Mouse (Mus musculus): ENCODE results near the gene Gtf2h3. TPM values are rescaled to one million over a fixed set of nuclear protein-coding genes. Genes with fewer than 3 reads are reported as not detected.
A peak's percentile ranks its signal among the peaks of the same experiment; 100 is the strongest.

Gtf2h3 gene
- polyA plus RNA-seq, 1 experiment from 2014 or later, result 54.4 TPM

GRCm38 (mm10) chr5:124602349-124602748, 23.4 kb downstream of the Gtf2h3 start:
- WGBS, result 71% methylated on average over 5 of the region's 5 CpGs
- no peaks in the 10 kb centered on the region; the same call in 1 of the 2 replicates for H3K36me3 ChIP-seq (ENCODE audit: control insufficient read depth, insufficient read depth, low read length)
- no peak overlapping the region for H3K4me2 ChIP-seq (ENCODE audit: low read depth, low read length)
- no peak overlapping the region for H3K27ac ChIP-seq (ENCODE audit: low read length)
- peaks cover 7% of the 10 kb centered on the region; the same call in 1 of the 2 replicates for H3K4me1 ChIP-seq (replicated peaks; ENCODE audit: control insufficient read depth, insufficient read depth, low read length)
- no peaks in the 10 kb centered on the region for H3K9me3 ChIP-seq (ENCODE audit: control insufficient read depth, low read length)
- no peak overlapping the region for H3K9ac ChIP-seq (ENCODE audit: low read length)
- H3K27me3 ChIP-seq (ENCODE audit: control insufficient read depth, insufficient read depth, low read depth, low read length), result no peaks in the 10 kb centered on the region
- no peak overlapping the region for H3K4me3 ChIP-seq (ENCODE audit: low read length)
- no peak for ATAC-seq (ENCODE audit: low read depth)

DNA sequence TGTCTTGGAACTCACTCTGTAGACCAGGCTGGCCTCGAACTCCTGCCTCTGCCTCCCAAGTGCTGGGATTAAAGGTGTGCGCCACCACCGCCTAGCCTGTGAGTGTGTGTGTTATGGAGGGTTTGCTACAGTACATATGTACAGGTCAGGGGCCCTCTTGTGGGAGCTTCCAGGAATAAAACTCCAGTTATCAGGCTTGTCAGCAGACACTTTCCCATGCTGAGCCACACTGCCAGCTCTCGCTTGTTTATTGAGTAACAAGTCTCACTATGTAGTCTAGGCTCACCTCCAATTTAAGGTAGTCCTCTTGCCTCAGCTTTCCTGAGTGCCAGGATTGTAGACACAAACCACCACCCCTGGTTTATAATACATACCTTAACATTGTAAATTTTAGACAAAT, 25.4 kb downstream of the Gtf2h3 start:
- Histone ChIP-seq H3K4me1 (replicated peaks; ENCODE audit: control insufficient read depth, insufficient read depth, low read length) (peaks cover under 1% of the 10 kb centered on the region; the same call in 1 of the 2 replicates), H3K9ac (ENCODE audit: low read length) (no peak overlapping the region), H3K4me3 (ENCODE audit: low read length) (no peak overlapping the region), H3K4me2 (ENCODE audit: low read depth, low read length) (no peak overlapping the region), H3K36me3 (ENCODE audit: control insufficient read depth, insufficient read depth, low read length) (no peaks in the 10 kb centered on the region; the same call in 1 of the 2 replicates), H3K27ac (ENCODE audit: low read length) (no peak overlapping the region), H3K9me3 (ENCODE audit: control insufficient read depth, low read length) (no peaks in the 10 kb centered on the region), H3K27me3 (ENCODE audit: control insufficient read depth, insufficient read depth, low read depth, low read length) (no peaks in the 10 kb centered on the region)
- no peak for ATAC-seq (ENCODE audit: low read depth)
- 79% methylated on average over 4 of the region's 4 CpGs for WGBS

DNA sequence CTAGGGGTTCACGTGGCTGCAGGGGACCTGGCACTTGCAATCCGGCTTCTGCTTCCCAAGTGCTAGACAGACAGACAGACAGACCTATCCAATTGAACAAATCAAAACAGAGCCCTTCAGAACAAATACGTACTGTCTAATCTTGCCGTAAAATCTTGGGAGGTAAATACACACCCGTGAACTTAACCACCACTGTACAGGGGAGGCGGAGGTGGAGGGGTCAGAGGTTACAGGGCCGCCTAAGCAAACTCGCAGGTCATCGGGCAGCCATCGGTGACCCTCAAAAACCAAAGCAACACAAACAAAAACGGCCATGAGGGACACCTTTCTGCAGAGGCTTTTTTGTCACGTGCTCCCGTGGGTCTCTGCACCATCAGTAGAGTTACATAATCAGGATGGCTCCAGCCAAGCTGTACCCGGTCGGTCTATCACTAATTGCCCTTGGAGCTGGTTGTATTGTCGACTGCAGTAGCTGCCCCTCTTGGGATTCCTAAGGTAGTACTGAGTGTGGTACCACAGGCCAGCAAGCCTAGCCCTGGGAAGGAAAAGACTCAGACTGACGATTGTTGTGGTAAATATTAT, 26.2 kb downstream of the Gtf2h3 start:
- Histone ChIP-seq H3K4me3 (ENCODE audit: low read length) (no peak overlapping the region), H3K9ac (ENCODE audit: low read length) (no peak overlapping the region), H3K9me3 (ENCODE audit: control insufficient read depth, low read length) (no peaks in the 10 kb centered on the region), H3K27me3 (ENCODE audit: control insufficient read depth, insufficient read depth, low read depth, low read length) (no peaks in the 10 kb centered on the region), H3K4me2 (ENCODE audit: low read depth, low read length) (no peak overlapping the region), H3K36me3 (ENCODE audit: control insufficient read depth, insufficient read depth, low read length) (no peaks in the 10 kb centered on the region; the same call in 1 of the 2 replicates), H3K27ac (ENCODE audit: low read length) (no peak overlapping the region), H3K4me1 (replicated peaks; ENCODE audit: control insufficient read depth, insufficient read depth, low read length) (no peaks in the 10 kb centered on the region)
- WGBS, result 81% methylated on average over 17 of the region's 17 CpGs
- ATAC-seq (ENCODE audit: low read depth), result no peak

DNA sequence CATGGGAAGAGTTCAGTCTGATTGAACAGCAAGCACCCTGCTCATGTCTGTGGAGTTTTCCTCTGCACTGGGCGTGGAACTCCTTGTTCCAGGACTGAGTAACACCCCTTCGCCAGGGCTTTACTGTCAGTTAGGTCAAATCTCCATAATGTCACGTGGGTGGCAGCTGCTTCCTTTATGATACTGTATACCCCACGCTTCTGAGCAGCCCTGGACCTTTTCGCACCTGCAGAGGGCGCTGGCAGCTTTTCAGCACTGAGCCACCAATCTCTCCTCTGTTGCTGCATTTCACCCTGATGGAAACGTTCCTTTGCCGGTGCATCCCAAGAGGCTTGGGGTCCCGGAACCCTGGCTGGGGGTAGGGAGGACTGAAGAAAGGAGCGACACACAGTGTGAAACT, 32.0 kb downstream of the Gtf2h3 start:
- Histone ChIP-seq H3K9me3 (ENCODE audit: control insufficient read depth, low read length) (no peaks in the 10 kb centered on the region), H3K4me3 (ENCODE audit: low read length) (no peak overlapping the region), H3K27me3 (ENCODE audit: control insufficient read depth, insufficient read depth, low read depth, low read length) (no peaks in the 10 kb centered on the region), H3K9ac (ENCODE audit: low read length) (no peak overlapping the region), H3K4me1 (replicated peaks; ENCODE audit: control insufficient read depth, insufficient read depth, low read length) (no peaks in the 10 kb centered on the region), H3K4me2 (ENCODE audit: low read depth, low read length) (no peak overlapping the region), H3K36me3 (ENCODE audit: control insufficient read depth, insufficient read depth, low read length) (no peaks in the 10 kb centered on the region), H3K27ac (ENCODE audit: low read length) (no peak overlapping the region)
- 76% methylated on average over 10 of the region's 10 CpGs for WGBS
- ATAC-seq (ENCODE audit: low read depth), result no peak

- no peaks in the 10 kb centered on the region for H3K27me3 ChIP-seq (ENCODE audit: control insufficient read depth, insufficient read depth, low read depth, low read length)
- H3K36me3 ChIP-seq (ENCODE audit: control insufficient read depth, insufficient read depth, low read length), result peaks cover 2% of the 10 kb centered on the region; the same call in 1 of the 2 replicates
- no peak overlapping the region for H3K4me3 ChIP-seq (ENCODE audit: low read length)
- peak overlapping the region; percentile 63 for H3K27ac ChIP-seq (ENCODE audit: low read length)
- H3K9ac ChIP-seq (ENCODE audit: low read length), result no peak overlapping the region
- WGBS, result 78% methylated on average over 11 of the region's 11 CpGs
- H3K4me2 ChIP-seq (ENCODE audit: low read depth, low read length), result no peak overlapping the region
- no peaks in the 10 kb centered on the region for H3K9me3 ChIP-seq (ENCODE audit: control insufficient read depth, low read length)
- H3K4me1 ChIP-seq (replicated peaks; ENCODE audit: control insufficient read depth, insufficient read depth, low read length), result no peaks in the 10 kb centered on the region
- peak; percentile 61 for ATAC-seq (ENCODE audit: low read depth)
Observed at GRCm38 (mm10) chr5:124614709-124615108, 35.8 kb downstream of the Gtf2h3 start.

DNA sequence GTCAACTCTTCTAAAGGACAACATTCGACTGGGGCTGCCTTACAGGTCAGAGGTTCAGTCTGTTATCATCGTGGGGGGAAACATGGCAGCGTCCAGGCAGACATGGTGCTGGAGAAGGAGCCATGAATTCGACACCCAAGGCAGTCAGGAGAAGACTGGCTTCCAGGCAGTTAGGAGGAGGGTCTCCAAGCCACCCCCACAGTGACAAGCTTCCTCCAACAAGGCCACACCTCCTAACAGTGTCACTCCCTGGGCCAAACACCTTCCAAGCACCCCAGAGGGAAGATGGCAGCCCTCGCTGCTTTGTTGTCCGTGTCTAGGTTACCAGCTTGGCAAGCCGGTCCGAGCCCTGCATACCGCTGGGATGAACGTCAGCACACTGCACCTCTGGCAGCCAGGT, 39.8 kb downstream of the Gtf2h3 start:
- Histone ChIP-seq H3K9ac (ENCODE audit: low read length) (no peak overlapping the region), H3K9me3 (ENCODE audit: control insufficient read depth, low read length) (no peaks in the 10 kb centered on the region), H3K36me3 (ENCODE audit: control insufficient read depth, insufficient read depth, low read length) (peaks cover 2% of the 10 kb centered on the region; the same call in 1 of the 2 replicates), H3K4me3 (ENCODE audit: low read length) (no peak overlapping the region), H3K4me1 (replicated peaks; ENCODE audit: control insufficient read depth, insufficient read depth, low read length) (no peaks in the 10 kb centered on the region), H3K27me3 (ENCODE audit: control insufficient read depth, insufficient read depth, low read depth, low read length) (no peaks in the 10 kb centered on the region), H3K27ac (ENCODE audit: low read length) (no peak overlapping the region), H3K4me2 (ENCODE audit: low read depth, low read length) (no peak overlapping the region)
- 74% methylated on average over 10 of the region's 10 CpGs for WGBS
- no peak for ATAC-seq (ENCODE audit: low read depth)

GRCm38 (mm10) chr5:124621362-124621761, 42.4 kb downstream of the Gtf2h3 start:
- no peak overlapping the region for H3K27ac ChIP-seq (ENCODE audit: low read length)
- H3K27me3 ChIP-seq (ENCODE audit: control insufficient read depth, insufficient read depth, low read depth, low read length), result no peaks in the 10 kb centered on the region
- H3K4me3 ChIP-seq (ENCODE audit: low read length), result no peak overlapping the region
- no peaks in the 10 kb centered on the region for H3K9me3 ChIP-seq (ENCODE audit: control insufficient read depth, low read length)
- no peak overlapping the region for H3K4me2 ChIP-seq (ENCODE audit: low read depth, low read length)
- H3K36me3 ChIP-seq (ENCODE audit: control insufficient read depth, insufficient read depth, low read length), result no peaks in the 10 kb centered on the region
- H3K9ac ChIP-seq (ENCODE audit: low read length), result no peak overlapping the region
- no peaks in the 10 kb centered on the region for H3K4me1 ChIP-seq (replicated peaks; ENCODE audit: control insufficient read depth, insufficient read depth, low read length)
- 72% methylated on average over 13 of the region's 13 CpGs for WGBS
- ATAC-seq (ENCODE audit: low read depth), result no peak

DNA sequence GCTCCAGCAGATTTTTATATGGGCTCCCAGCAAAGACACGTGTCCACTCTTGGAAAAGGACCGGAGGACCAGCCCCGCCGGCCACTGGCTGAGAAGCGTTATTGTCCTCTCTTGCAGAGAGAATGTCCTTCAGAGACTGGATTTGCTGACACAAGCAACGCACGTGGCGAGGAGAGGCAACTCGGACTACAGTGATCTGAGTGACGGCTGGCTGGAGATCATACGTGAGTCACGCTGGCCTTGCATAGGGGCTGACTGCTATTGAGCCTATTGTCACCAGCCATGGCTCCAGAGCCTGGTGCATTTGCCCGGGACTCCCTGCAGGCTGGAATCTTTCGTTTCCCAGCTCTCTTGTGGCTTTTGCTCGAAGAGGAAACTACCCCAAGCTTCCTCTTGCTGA, 44.0 kb downstream of the Gtf2h3 start:
- no peak overlapping the region for H3K4me2 ChIP-seq (ENCODE audit: low read depth, low read length)
- H3K27ac ChIP-seq (ENCODE audit: low read length), result no peak overlapping the region
- no peak overlapping the region for H3K4me3 ChIP-seq (ENCODE audit: low read length)
- no peak for ATAC-seq (ENCODE audit: low read depth)
- H3K9me3 ChIP-seq (ENCODE audit: control insufficient read depth, low read length), result no peaks in the 10 kb centered on the region
- H3K9ac ChIP-seq (ENCODE audit: low read length), result no peak overlapping the region
- H3K4me1 ChIP-seq (replicated peaks; ENCODE audit: control insufficient read depth, insufficient read depth, low read length), result no peaks in the 10 kb centered on the region
- 80% methylated on average over 15 of the region's 15 CpGs for WGBS
- H3K27me3 ChIP-seq (ENCODE audit: control insufficient read depth, insufficient read depth, low read depth, low read length), result no peaks in the 10 kb centered on the region
- no peaks in the 10 kb centered on the region for H3K36me3 ChIP-seq (ENCODE audit: control insufficient read depth, insufficient read depth, low read length)

DNA sequence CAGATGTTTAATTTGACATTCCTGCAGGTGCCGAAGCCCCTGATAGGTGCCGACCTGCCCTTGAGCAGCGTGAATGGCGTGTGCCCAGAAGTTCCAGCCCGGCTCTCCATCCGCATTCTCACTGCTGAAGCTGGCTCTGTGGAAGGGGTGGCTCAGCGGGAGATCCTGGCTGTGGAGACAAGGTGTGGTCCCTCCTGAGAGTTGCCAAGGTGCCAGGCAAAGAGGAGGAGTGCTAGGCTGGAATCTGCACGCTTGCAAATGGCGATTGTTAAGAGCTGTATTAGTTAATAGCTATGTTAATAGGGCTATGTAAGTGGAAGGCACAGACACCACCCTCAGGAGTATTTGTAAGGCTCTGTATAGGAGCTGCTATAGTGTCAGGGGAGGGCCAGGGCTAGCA, 45.4 kb downstream of the Gtf2h3 start:
- Histone ChIP-seq H3K9me3 (ENCODE audit: control insufficient read depth, low read length) (no peaks in the 10 kb centered on the region), H3K4me3 (ENCODE audit: low read length) (no peak overlapping the region), H3K27ac (ENCODE audit: low read length) (no peak overlapping the region), H3K36me3 (ENCODE audit: control insufficient read depth, insufficient read depth, low read length) (no peaks in the 10 kb centered on the region), H3K4me1 (replicated peaks; ENCODE audit: control insufficient read depth, insufficient read depth, low read length) (peaks cover 4% of the 10 kb centered on the region), H3K4me2 (ENCODE audit: low read depth, low read length) (no peak overlapping the region), H3K27me3 (ENCODE audit: control insufficient read depth, insufficient read depth, low read depth, low read length) (no peaks in the 10 kb centered on the region), H3K9ac (ENCODE audit: low read length) (no peak overlapping the region)
- no peak for ATAC-seq (ENCODE audit: low read depth)
- WGBS, result 85% methylated on average over 9 of the region's 9 CpGs
